Mouse (Mus musculus) heart, embryonic 14.5 days (tissue): ENCODE data around the gene Hacd4. TPM values are rescaled to one million over a fixed set of nuclear protein-coding genes. Genes with fewer than 3 reads are reported as not detected.

ENCODE experiments used
- ATAC-seq: fragments of 200-750 bp; cut with Nextera tagmentation; 2 replicates; pipeline ENCODE4 v1.8.0; 2017; ENCODE audit warnings: low read depth, moderate TSS enrichment; ENCODE audit not compliant: insufficient number of reproducible peaks, insufficient read depth, low FRiP score
- H3K27ac ChIP-seq, 2 experiments: fragments of 200-500 bp in 1 of 2; fragments of 300-500 bp in 1 of 2; sonication (generic) in 1 of 2; replicated peaks in 1 of 2; 2 replicates each; pipeline ENCODE4 v1.5.1; 2012 to 2014; ENCODE audit warnings: low read depth in 2 of 2, low read length in 2 of 2, control low read depth in 1 of 2, mild to moderate bottlenecking in 1 of 2, mixed read lengths in 1 of 2; ENCODE audit not compliant: control insufficient read depth in 1 of 2, insufficient read depth in 1 of 2
- H3K27me3 ChIP-seq: fragments of 300-500 bp; sonication (generic); 2 replicates; pipeline ENCODE4 v1.6.1; 2014; ENCODE audit warnings: mild to moderate bottlenecking, low read length, control low read depth; ENCODE audit not compliant: control insufficient read depth, insufficient read depth
- H3K36me3 ChIP-seq: fragments of 300-500 bp; sonication (generic); 2 replicates; pipeline ENCODE4 v1.6.1; 2014; ENCODE audit warnings: mild to moderate bottlenecking, control low read depth, low read length, mixed read lengths; ENCODE audit not compliant: control insufficient read depth, insufficient read depth
- H3K4me1 ChIP-seq, 2 experiments: fragments of 200-500 bp in 1 of 2; fragments of 300-500 bp in 1 of 2; sonication (generic) in 1 of 2; 2 replicates each; pipeline ENCODE4 v1.6.1; 2012 to 2014; ENCODE audit warnings: low read length in 2 of 2, control low read depth in 1 of 2, mixed read lengths in 1 of 2; ENCODE audit not compliant: control insufficient read depth in 2 of 2, insufficient read depth in 2 of 2
- H3K4me2 ChIP-seq: fragments of 300-500 bp; sonication (generic); 2 replicates; pipeline ENCODE4 v1.6.1; 2014; ENCODE audit warnings: mild to moderate bottlenecking, low read length
- H3K4me3 ChIP-seq, 2 experiments: fragments of 200-500 bp in 1 of 2; fragments of 300-500 bp in 1 of 2; sonication (generic) in 1 of 2; 2 replicates each; pipeline ENCODE4 v1.5.1; 2012 to 2014; ENCODE audit warnings: low read length in 2 of 2, mild to moderate bottlenecking in 2 of 2, control low read depth in 1 of 2, low read depth in 1 of 2, moderate library complexity in 1 of 2; ENCODE audit not compliant: control insufficient read depth in 1 of 2, insufficient read depth in 1 of 2
- H3K9ac ChIP-seq: fragments of 300-500 bp; sonication (generic); 2 replicates; pipeline ENCODE4 v1.6.1; 2014; ENCODE audit warnings: mild to moderate bottlenecking, low read length
- H3K9me3 ChIP-seq: fragments of 300-500 bp; sonication (generic); 2 replicates; pipeline ENCODE4 v1.6.1; 2016; ENCODE audit warnings: low read length, control low read depth; ENCODE audit not compliant: control insufficient read depth
- WGBS: fragments of 180-500 bp; shearing (Covaris S2); extraction: QIAGEN DNeasy Blood & Tissue Kit; methylation state at CpG from one replicate; pipeline ENCODE4 v1.1.7; 2014; 5-methylcytosine and 5-hydroxymethylcytosine counted together
- polyA plus RNA-seq: library from polyadenylated mRNA; unstranded; fragments of >200 nt; fragmentation: Nextera tagmentation; extraction: Ambion mirVana; gene quantifications from 2 replicates; pipeline ENCODE4 v1.2.1, GENCODE M21; 2014

Gene Hacd4
- polyA plus RNA-seq, 1 experiment from 2014 or later, result 12.3 TPM

- H3K4me2 ChIP-seq, result no peak overlapping the region
- peaks cover 2 to 5% of the 10 kb centered on the region in 2 experiments; a peak in 3 of 4 replicates for H3K4me1 ChIP-seq
- no peaks in the 10 kb centered on the region for H3K36me3 ChIP-seq
- no peaks in the 10 kb centered on the region for H3K27me3 ChIP-seq
- no peak overlapping the region for H3K4me3 ChIP-seq
- H3K27ac ChIP-seq, result no peak overlapping the region
- ATAC-seq, result no peak
- no peak overlapping the region for H3K9ac ChIP-seq
- no peaks in the 10 kb centered on the region for H3K9me3 ChIP-seq
- WGBS, result 64% methylated on average over 2 of the region's 2 CpGs
These were observed 32.8 kb upstream of the Hacd4 start for GRCm38 (mm10) chr4:88471528-88471927.

- peaks cover 0 to 5% of the 10 kb centered on the region in 2 experiments; a peak in 2 of 4 replicates for H3K4me1 ChIP-seq
- WGBS, result 78% methylated on average over 4 of the region's 4 CpGs
- H3K27ac ChIP-seq, result no peak overlapping the region
- H3K4me2 ChIP-seq, result no peak overlapping the region
- no peak for ATAC-seq
- no peaks in the 10 kb centered on the region for H3K9me3 ChIP-seq
- no peak overlapping the region for H3K4me3 ChIP-seq
- no peaks in the 10 kb centered on the region for H3K27me3 ChIP-seq
- no peak overlapping the region for H3K9ac ChIP-seq
- H3K36me3 ChIP-seq, result no peaks in the 10 kb centered on the region
These were observed 25.8 kb upstream of the Hacd4 start for GRCm38 (mm10) chr4:88464574-88464973.

GRCm38 (mm10) chr4:88462981-88463646 is 24.4 kb upstream of the Hacd4 start:
- peaks cover 0 to 5% of the 10 kb centered on the region in 2 experiments; a peak in 2 of 4 replicates for H3K4me1 ChIP-seq
- H3K36me3 ChIP-seq, result no peaks in the 10 kb centered on the region
- ATAC-seq, result no peak
- H3K4me3 ChIP-seq, result no peak overlapping the region
- H3K27me3 ChIP-seq, result no peaks in the 10 kb centered on the region
- H3K9ac ChIP-seq, result no peak overlapping the region
- H3K4me2 ChIP-seq, result no peak overlapping the region
- no peaks in the 10 kb centered on the region for H3K9me3 ChIP-seq
- H3K27ac ChIP-seq, result no peak overlapping the region; a peak in 1 of 4 replicates
- WGBS, result 55% methylated on average over 8 of the region's 8 CpGs

GRCm38 (mm10) chr4:88462501-88462900 is 23.8 kb upstream of the Hacd4 start:
- Histone ChIP-seq H3K27me3 (no peaks in the 10 kb centered on the region), H3K4me1 (peaks cover 0 to 5% of the 10 kb centered on the region in 2 experiments; a peak in 2 of 4 replicates), H3K4me3 (no peak overlapping the region), H3K9me3 (no peaks in the 10 kb centered on the region), H3K27ac (no peak overlapping the region), H3K4me2 (no peak overlapping the region), H3K36me3 (no peaks in the 10 kb centered on the region), H3K9ac (no peak overlapping the region)
- ATAC-seq, result no peak
- 84% methylated on average over 1 of the region's 1 CpGs for WGBS

GRCm38 (mm10) chr4:88461315-88461714 is 22.6 kb upstream of the Hacd4 start:
- no peak overlapping the region for H3K27ac ChIP-seq
- no peak overlapping the region for H3K9ac ChIP-seq
- no peak overlapping the region for H3K4me2 ChIP-seq
- ATAC-seq, result no peak
- no peaks in the 10 kb centered on the region for H3K9me3 ChIP-seq
- H3K4me3 ChIP-seq, result no peak overlapping the region
- no peaks in the 10 kb centered on the region for H3K27me3 ChIP-seq
- peaks cover 0 to 5% of the 10 kb centered on the region in 2 experiments; a peak in 2 of 4 replicates for H3K4me1 ChIP-seq
- 51% methylated on average over 2 of the region's 2 CpGs for WGBS
- H3K36me3 ChIP-seq, result no peaks in the 10 kb centered on the region

GRCm38 (mm10) chr4:88458673-88459072 is 19.9 kb upstream of the Hacd4 start:
- Histone ChIP-seq H3K27ac (no peak overlapping the region), H3K27me3 (no peaks in the 10 kb centered on the region), H3K4me1 (peaks cover 0 to 5% of the 10 kb centered on the region in 2 experiments; a peak in 2 of 4 replicates), H3K4me2 (no peak overlapping the region), H3K4me3 (no peak overlapping the region), H3K9me3 (no peaks in the 10 kb centered on the region), H3K9ac (no peak overlapping the region), H3K36me3 (no peaks in the 10 kb centered on the region)
- no peak for ATAC-seq
- 67% methylated on average over 2 of the region's 2 CpGs for WGBS

- 79% methylated on average over 1 of the region's 1 CpGs for WGBS
- Histone ChIP-seq H3K27ac (no peak overlapping the region), H3K9me3 (no peaks in the 10 kb centered on the region), H3K4me1 (peaks cover 0 to under 1% of the 10 kb centered on the region in 2 experiments; a peak in 2 of 4 replicates), H3K9ac (no peak overlapping the region), H3K27me3 (no peaks in the 10 kb centered on the region), H3K36me3 (no peaks in the 10 kb centered on the region), H3K4me2 (no peak overlapping the region), H3K4me3 (no peak overlapping the region)
- ATAC-seq, result no peak
These were observed 19.4 kb upstream of the Hacd4 start for GRCm38 (mm10) chr4:88458093-88458492.
